Mouse (Mus musculus) forebrain, embryonic 13.5 days (tissue): ENCODE measurements around the gene Gm3336. TPM values are rescaled to one million over a fixed set of nuclear protein-coding genes. Genes with fewer than 3 reads are reported as not detected.

Experiments
- ATAC-seq: fragments of 200-750 bp; cut with Nextera tagmentation; 2 replicates; pipeline ENCODE4 v1.8.0; 2017
- H3K27ac ChIP-seq: fragments of 300-500 bp; sonication (generic); 2 replicates; pipeline ENCODE4 v1.5.1; 2015; ENCODE audit warnings: inconsistent platforms, mild to moderate bottlenecking, moderate library complexity
- H3K27me3 ChIP-seq: fragments of 300-500 bp; sonication (generic); 2 replicates; pipeline ENCODE4 v1.6.1; 2015; ENCODE audit warnings: mild to moderate bottlenecking, inconsistent platforms
- H3K36me3 ChIP-seq: fragments of 300-500 bp; sonication (generic); 2 replicates; pipeline ENCODE4 v1.6.1; 2015; ENCODE audit warnings: mild to moderate bottlenecking, inconsistent platforms; ENCODE audit not compliant: poor library complexity, severe bottlenecking
- H3K4me1 ChIP-seq: fragments of 300-500 bp; sonication (generic); 2 replicates; pipeline ENCODE4 v1.6.1; 2015; ENCODE audit warnings: inconsistent platforms
- H3K4me2 ChIP-seq: fragments of 300-500 bp; sonication (generic); 2 replicates; pipeline ENCODE4 v1.6.1; 2015; ENCODE audit warnings: inconsistent platforms, mild to moderate bottlenecking, moderate library complexity
- H3K4me3 ChIP-seq: fragments of 300-500 bp; sonication (generic); 2 replicates; pipeline ENCODE4 v1.5.1; 2015; ENCODE audit warnings: mild to moderate bottlenecking, inconsistent platforms
- H3K9ac ChIP-seq: fragments of 300-500 bp; sonication (generic); 2 replicates; pipeline ENCODE4 v1.6.1; 2015; ENCODE audit warnings: mild to moderate bottlenecking, inconsistent platforms
- H3K9me3 ChIP-seq: fragments of 300-500 bp; sonication (generic); replicated peaks from 2 replicates; pipeline ENCODE4 v1.6.1; 2016; ENCODE audit warnings: inconsistent platforms
- WGBS: fragments of 180-500 bp; shearing (Covaris S2); methylation state at CpG from one replicate; pipeline ENCODE4 v1.1.7; 2015; 5-methylcytosine and 5-hydroxymethylcytosine counted together
- polyA plus RNA-seq: library from polyadenylated mRNA; unstranded; fragments of >200 nt; fragmentation: Nextera tagmentation; extraction: Ambion mirVana; gene quantifications from 2 replicates; pipeline ENCODE4 v1.2.1, GENCODE M21; 2015

Gene Gm3336
- polyA plus RNA-seq, 1 experiment from 2014 or later: not detected

GRCm38 (mm10) chr8:70725792-70726447 lies 7.6 kb downstream of the Gm3336 start:
- Histone ChIP-seq H3K36me3 (no peaks in the 10 kb centered on the region), H3K27me3 (peaks cover 42% of the 10 kb centered on the region)
- WGBS: 30% methylated on average over 14 of the region's 14 CpGs

GRCm38 (mm10) chr8:70726721-70727120 lies 8.4 kb downstream of the Gm3336 start:
- H3K9ac ChIP-seq: no peak overlapping the region
- 45% methylated on average over 11 of the region's 11 CpGs for WGBS
- H3K9me3 ChIP-seq: no peaks in the 10 kb centered on the region
- no peak overlapping the region for H3K27ac ChIP-seq
- peaks cover 50% of the 10 kb centered on the region for H3K27me3 ChIP-seq
- H3K4me3 ChIP-seq: no peak overlapping the region
- H3K4me1 ChIP-seq: peaks cover 4% of the 10 kb centered on the region
- no peak overlapping the region for H3K4me2 ChIP-seq
- ATAC-seq: no peak
- H3K36me3 ChIP-seq: no peaks in the 10 kb centered on the region

More at GRCm38 (mm10) chr8:70725792-70726447, 7.6 kb downstream of the Gm3336 start:
- no peak for ATAC-seq
- peaks cover 4% of the 10 kb centered on the region for H3K4me1 ChIP-seq
- no peak overlapping the region for H3K4me3 ChIP-seq
- H3K9me3 ChIP-seq: no peaks in the 10 kb centered on the region
- no peak overlapping the region for H3K9ac ChIP-seq
- H3K27ac ChIP-seq: no peak overlapping the region
- no peak overlapping the region for H3K4me2 ChIP-seq

- WGBS: 5% methylated on average over 34 of the region's 34 CpGs
- Histone ChIP-seq H3K4me1 (peaks cover 4% of the 10 kb centered on the region), H3K4me2 (peak overlapping the region; percentile 50), H3K9ac (peak overlapping the region; percentile 43; the same call in 1 of the 2 replicates), H3K4me3 (peak overlapping the region; percentile 23), H3K36me3 (no peaks in the 10 kb centered on the region), H3K27me3 (peaks cover 59% of the 10 kb centered on the region), H3K27ac (no peak overlapping the region), H3K9me3 (no peaks in the 10 kb centered on the region)
- ATAC-seq: no peak
These were observed 11.6 kb downstream of the Gm3336 start for GRCm38 (mm10) chr8:70729808-70730475.

- Histone ChIP-seq H3K4me3 (no peak overlapping the region), H3K36me3 (no peaks in the 10 kb centered on the region), H3K4me1 (peaks cover 4% of the 10 kb centered on the region), H3K27ac (no peak overlapping the region), H3K4me2 (no peak overlapping the region), H3K9ac (no peak overlapping the region), H3K9me3 (no peaks in the 10 kb centered on the region), H3K27me3 (peaks cover 62% of the 10 kb centered on the region)
- no peak for ATAC-seq
- 86% methylated on average over 4 of the region's 4 CpGs for WGBS
These were observed 12.6 kb downstream of the Gm3336 start for GRCm38 (mm10) chr8:70730956-70731355.

GRCm38 (mm10) chr8:70737705-70738104 lies 19.4 kb downstream of the Gm3336 start:
- no peak overlapping the region for H3K9ac ChIP-seq
- no peaks in the 10 kb centered on the region for H3K9me3 ChIP-seq
- no peaks in the 10 kb centered on the region for H3K4me1 ChIP-seq
- H3K27me3 ChIP-seq: peaks cover 40% of the 10 kb centered on the region
- no peaks in the 10 kb centered on the region for H3K36me3 ChIP-seq
- ATAC-seq: no peak
- no peak overlapping the region for H3K27ac ChIP-seq
- H3K4me3 ChIP-seq: no peak overlapping the region
- no peak overlapping the region for H3K4me2 ChIP-seq
- 67% methylated on average over 5 of the region's 5 CpGs for WGBS

- Histone ChIP-seq H3K27me3 (peaks cover 45% of the 10 kb centered on the region), H3K36me3 (no peaks in the 10 kb centered on the region), H3K27ac (no peak overlapping the region), H3K9ac (no peak overlapping the region), H3K4me3 (no peak overlapping the region), H3K9me3 (no peaks in the 10 kb centered on the region), H3K4me1 (peaks cover 4% of the 10 kb centered on the region), H3K4me2 (no peak overlapping the region)
- WGBS: 74% methylated on average over 3 of the region's 3 CpGs
- ATAC-seq: no peak
These were observed 19.9 kb downstream of the Gm3336 start for GRCm38 (mm10) chr8:70738211-70738610.

- Histone ChIP-seq H3K27ac (no peak overlapping the region), H3K4me3 (no peak overlapping the region), H3K9ac (no peak overlapping the region), H3K4me2 (no peak overlapping the region), H3K36me3 (no peaks in the 10 kb centered on the region), H3K4me1 (peaks cover 16% of the 10 kb centered on the region), H3K27me3 (peaks cover 76% of the 10 kb centered on the region), H3K9me3 (no peaks in the 10 kb centered on the region)
- ATAC-seq: no peak
- WGBS: 66% methylated on average over 5 of the region's 5 CpGs
These were observed 23.3 kb downstream of the Gm3336 start for GRCm38 (mm10) chr8:70741661-70742060.

GRCm38 (mm10) chr8:70742176-70742575 lies 23.8 kb downstream of the Gm3336 start:
- Histone ChIP-seq H3K27me3 (peaks cover 81% of the 10 kb centered on the region), H3K9ac (no peak overlapping the region; the same call in 1 of the 2 replicates), H3K4me1 (peaks cover 16% of the 10 kb centered on the region), H3K9me3 (no peaks in the 10 kb centered on the region), H3K27ac (no peak overlapping the region), H3K4me3 (no peak overlapping the region), H3K4me2 (no peak overlapping the region), H3K36me3 (no peaks in the 10 kb centered on the region)
- 76% methylated on average over 11 of the region's 11 CpGs for WGBS
- no peak for ATAC-seq

- peaks cover 83% of the 10 kb centered on the region for H3K27me3 ChIP-seq
These were observed 24.8 kb downstream of the Gm3336 start for GRCm38 (mm10) chr8:70742981-70743655.

GRCm38 (mm10) chr8:70743656-70744590 lies 25.6 kb downstream of the Gm3336 start:
- Histone ChIP-seq H3K4me3 (peak overlapping the region; percentile 31), H3K4me2 (peak overlapping the region; percentile 57), H3K9me3 (no peaks in the 10 kb centered on the region), H3K36me3 (no peaks in the 10 kb centered on the region), H3K9ac (peak overlapping the region; percentile 51), H3K27ac (no peak overlapping the region), H3K4me1 (peaks cover 16% of the 10 kb centered on the region), H3K27me3 (peaks cover 85% of the 10 kb centered on the region)
- WGBS: 5% methylated on average over 48 of the region's 48 CpGs
- peak; percentile 46; the same call in 1 of the 2 replicates for ATAC-seq

More at GRCm38 (mm10) chr8:70742981-70743655, 24.8 kb downstream of the Gm3336 start:
- H3K9me3 ChIP-seq: no peaks in the 10 kb centered on the region
- H3K36me3 ChIP-seq: no peaks in the 10 kb centered on the region
- no peak for ATAC-seq
- H3K9ac ChIP-seq: peak overlapping the region; percentile 51
- H3K4me2 ChIP-seq: peak overlapping the region; percentile 57
- H3K4me1 ChIP-seq: peaks cover 16% of the 10 kb centered on the region
- WGBS: 2% methylated on average over 38 of the region's 38 CpGs
- H3K4me3 ChIP-seq: peak overlapping the region; percentile 31
- no peak overlapping the region for H3K27ac ChIP-seq

GRCm38 (mm10) chr8:70744806-70745205 lies 26.5 kb downstream of the Gm3336 start:
- Histone ChIP-seq H3K4me3 (no peak overlapping the region), H3K36me3 (no peaks in the 10 kb centered on the region), H3K27me3 (peaks cover 88% of the 10 kb centered on the region), H3K27ac (no peak overlapping the region), H3K9me3 (no peaks in the 10 kb centered on the region), H3K4me2 (no peak overlapping the region; the same call in 1 of the 2 replicates), H3K9ac (no peak overlapping the region), H3K4me1 (peaks cover 16% of the 10 kb centered on the region)
- ATAC-seq: no peak
- 62% methylated on average over 11 of the region's 11 CpGs for WGBS
